Mouse (Mus musculus): ENCODE data around the gene Cd59a.

- TF ChIP-seq CTCF (IDR thresholded peaks at IDR 0.05) (0 out of 2 replicates have a peak, but pooled peaks have one; percentile 5), POLR2A (IDR thresholded peaks at IDR 0.05; ENCODE audit: insufficient read depth, low read depth, low read length) (no peak), EP300 (IDR thresholded peaks at IDR 0.05; ENCODE audit: insufficient read depth, low read depth, low read length) (no peak)
Observed at GRCm38 (mm10) chr2:104145983-104146382, 50.4 kb downstream of the Cd59a start.
